Mouse (Mus musculus) thymus, adult 2 months (tissue): Measurements from ENCODE around the gene Lmbrd1.

Experiments used
- CTCF ChIP-seq: fragments of 200-500 bp; IDR thresholded peaks from 2 replicates; pipeline ENCODE4 v1.5.1; 2012; ENCODE audit warnings: mild to moderate bottlenecking, control low read depth, low read length, moderate library complexity, borderline replicate concordance; ENCODE audit not compliant: control insufficient read depth, poor library complexity, insufficient read depth; ENCODE audit errors: extremely low read depth
- POLR2A ChIP-seq: fragments of 200-500 bp; IDR thresholded peaks from 2 replicates; pipeline ENCODE4 v1.6.1; 2012; ENCODE audit warnings: mild to moderate bottlenecking, low read length, control low read depth, moderate library complexity; ENCODE audit not compliant: control insufficient read depth, poor library complexity, insufficient read depth; ENCODE audit errors: extremely low read depth

DNA sequence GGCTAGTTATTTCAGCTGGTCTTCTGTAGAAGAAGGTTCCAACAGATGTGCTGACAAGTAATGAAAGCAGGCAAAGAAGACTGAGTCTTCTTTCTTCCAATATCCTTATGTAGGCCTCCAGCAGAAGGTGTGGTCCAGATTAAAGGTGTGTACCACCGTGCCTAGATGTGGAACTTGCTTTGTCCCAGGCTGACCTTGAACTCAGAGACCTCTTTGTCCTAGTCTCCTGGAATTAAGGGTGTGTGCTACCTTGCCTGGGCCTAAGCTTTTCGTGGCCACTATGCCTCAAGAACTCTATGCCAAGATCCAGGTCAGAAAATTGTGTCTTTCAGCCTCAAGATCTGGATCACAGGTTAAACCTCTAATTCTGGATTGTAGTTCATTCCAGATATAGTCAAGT lies 98.1 kb downstream of the Lmbrd1 start:
- no peak for TF ChIP-seq CTCF
- no peak for TF ChIP-seq POLR2A
